Mouse (Mus musculus): ENCODE measurements around the gene Fiz1. TPM values are rescaled to one million over a fixed set of nuclear protein-coding genes. Genes with fewer than 3 reads are reported as not detected.
A peak's percentile ranks its signal among the peaks of the same experiment; 100 is the strongest.
"Not testable (repeated sequence)": the region's sequence is repeated elsewhere in the genome, so short reads cannot be mapped to it uniquely, and the experiment has no call there.

Gene Fiz1
- polyA plus RNA-seq, 1 experiment from 2014 or later, result 41.9 TPM

DNA sequence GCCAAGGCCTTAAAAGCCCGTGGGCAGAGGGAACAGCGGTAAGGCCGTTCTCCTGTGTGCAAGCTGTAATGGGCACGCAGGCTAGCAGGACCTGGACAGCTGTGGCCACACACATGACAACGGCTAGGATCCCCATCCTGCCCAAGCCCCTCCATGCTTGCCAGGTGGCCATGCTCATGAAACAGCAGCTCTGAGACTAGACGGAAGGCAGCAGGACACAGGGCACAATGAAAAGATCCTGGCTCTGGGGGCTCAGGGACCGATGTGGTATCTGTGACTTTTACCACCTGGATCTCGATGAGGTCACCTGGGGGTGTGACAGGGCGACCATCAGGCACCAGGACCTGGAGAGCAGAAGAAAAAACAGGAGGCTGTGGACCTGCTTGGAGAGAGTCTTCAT is 21.6 kb upstream of the Fiz1 start:
- Histone ChIP-seq H3K27ac (no peak overlapping the region), H3K27me3 (no peaks in the 10 kb centered on the region), H3K4me1 (replicated peaks) (peaks cover 22% of the 10 kb centered on the region), H3K4me2 (no peak overlapping the region), H3K9ac (no peak overlapping the region), H3K9me3 (peaks cover 8% of the 10 kb centered on the region), H3K4me3 (no peak overlapping the region), H3K36me3 (peaks cover 55% of the 10 kb centered on the region)
- ATAC-seq (ENCODE audit: low FRiP score), result no peak
- 95% methylated on average over 9 of the region's 9 CpGs for WGBS

DNA sequence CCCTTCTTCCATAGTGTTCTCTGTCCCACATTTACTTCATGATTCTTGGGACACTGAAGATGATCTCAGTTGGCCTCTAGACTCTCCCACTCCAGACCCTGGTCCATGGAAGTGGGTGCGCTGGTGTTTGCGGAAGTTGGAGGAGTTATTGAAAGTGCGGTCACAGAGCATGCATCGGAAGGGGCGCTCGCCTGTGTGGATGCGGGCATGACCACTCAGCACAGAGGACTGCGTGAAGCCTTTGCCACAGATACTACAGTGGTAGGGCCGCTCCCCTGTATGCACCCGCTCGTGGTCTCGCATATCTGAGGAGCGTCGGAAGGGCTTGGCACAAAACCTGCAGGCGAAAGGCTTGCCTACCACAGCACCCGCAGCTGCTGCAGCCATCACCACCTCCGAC is 21.1 kb upstream of the Fiz1 start:
- Histone ChIP-seq H3K4me3 (no peak overlapping the region), H3K9me3 (peaks cover 14% of the 10 kb centered on the region)
- WGBS, result 96% methylated on average over 17 of the region's 17 CpGs

DNA sequence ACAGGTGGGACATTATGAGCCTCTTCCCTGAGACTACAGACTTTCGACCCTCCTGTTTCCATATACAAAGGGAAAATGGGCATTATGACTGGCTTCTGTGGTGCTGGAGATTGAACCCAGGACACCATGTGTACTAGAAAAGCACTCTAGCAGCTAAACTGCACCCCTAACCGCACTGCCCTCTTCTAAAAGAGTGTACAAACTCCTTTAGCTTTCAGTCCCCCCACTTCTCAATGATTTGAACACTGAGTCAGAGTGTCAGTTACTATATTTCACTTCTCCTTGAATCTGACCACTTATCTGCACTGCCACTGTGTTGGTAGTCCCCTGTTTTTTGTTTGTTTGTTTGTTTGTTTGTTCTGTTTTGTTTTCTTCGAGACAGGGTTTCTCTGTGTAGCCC is 19.3 kb upstream of the Fiz1 start, which contains the start of gene 4632433K11Rik:
Gene 4632433K11Rik, plus strand, starts transcription at position 301 of the 400 bp plus-strand sequence.
- H3K4me1 ChIP-seq (replicated peaks), result peaks cover 12% of the 10 kb centered on the region
- ATAC-seq (ENCODE audit: low FRiP score), result no peak
- no peak within 1 kb of the TSS for H3K27ac ChIP-seq
- 92% methylated on average over 3 of the region's 3 CpGs for WGBS
- H3K9me3 ChIP-seq, result peaks cover 26% of the 10 kb centered on the region
- H3K9ac ChIP-seq, result no peak within 1 kb of the TSS
- H3K36me3 ChIP-seq, result peaks cover 78% of the 10 kb centered on the region
- H3K4me3 ChIP-seq, result no peak within 1 kb of the TSS
- no peaks in the 10 kb centered on the region for H3K27me3 ChIP-seq
- H3K4me2 ChIP-seq, result no peak within 1 kb of the TSS

More for the DNA sequence above, 21.1 kb upstream of the Fiz1 start:
- ATAC-seq (ENCODE audit: low FRiP score), result no peak
- Histone ChIP-seq H3K27me3 (no peaks in the 10 kb centered on the region), H3K4me1 (replicated peaks) (peaks cover 22% of the 10 kb centered on the region), H3K4me2 (no peak overlapping the region), H3K27ac (no peak overlapping the region), H3K36me3 (peaks cover 60% of the 10 kb centered on the region), H3K9ac (no peak overlapping the region)

DNA sequence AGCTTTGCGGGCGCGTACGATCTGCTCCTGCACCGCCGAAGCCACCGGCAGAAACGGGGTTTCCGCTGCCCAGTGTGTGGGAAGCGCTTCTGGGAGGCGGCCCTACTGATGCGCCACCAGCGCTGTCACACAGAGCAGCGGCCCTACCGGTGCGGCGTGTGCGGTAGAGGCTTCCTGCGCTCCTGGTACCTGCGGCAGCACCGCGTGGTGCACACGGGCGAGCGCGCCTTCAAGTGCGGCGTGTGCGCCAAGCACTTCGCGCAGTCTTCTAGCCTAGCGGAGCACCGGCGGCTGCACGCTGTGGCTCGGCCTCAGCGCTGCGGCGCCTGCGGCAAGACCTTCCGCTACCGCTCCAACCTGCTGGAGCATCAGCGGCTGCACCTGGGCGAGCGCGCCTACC is 17.0 kb upstream of the Fiz1 start:
- no peaks in the 10 kb centered on the region for H3K4me1 ChIP-seq (replicated peaks)
- 68% methylated on average over 45 of the region's 46 CpGs for WGBS
- peaks cover 96% of the 10 kb centered on the region for H3K36me3 ChIP-seq
- H3K4me2 ChIP-seq, result no peak overlapping the region
- H3K27me3 ChIP-seq, result no peaks in the 10 kb centered on the region
- ATAC-seq (ENCODE audit: low FRiP score), result no peak
- H3K4me3 ChIP-seq, result no peak overlapping the region
- no peak overlapping the region for H3K27ac ChIP-seq
- peaks cover 26% of the 10 kb centered on the region for H3K9me3 ChIP-seq
- no peak overlapping the region for H3K9ac ChIP-seq

DNA sequence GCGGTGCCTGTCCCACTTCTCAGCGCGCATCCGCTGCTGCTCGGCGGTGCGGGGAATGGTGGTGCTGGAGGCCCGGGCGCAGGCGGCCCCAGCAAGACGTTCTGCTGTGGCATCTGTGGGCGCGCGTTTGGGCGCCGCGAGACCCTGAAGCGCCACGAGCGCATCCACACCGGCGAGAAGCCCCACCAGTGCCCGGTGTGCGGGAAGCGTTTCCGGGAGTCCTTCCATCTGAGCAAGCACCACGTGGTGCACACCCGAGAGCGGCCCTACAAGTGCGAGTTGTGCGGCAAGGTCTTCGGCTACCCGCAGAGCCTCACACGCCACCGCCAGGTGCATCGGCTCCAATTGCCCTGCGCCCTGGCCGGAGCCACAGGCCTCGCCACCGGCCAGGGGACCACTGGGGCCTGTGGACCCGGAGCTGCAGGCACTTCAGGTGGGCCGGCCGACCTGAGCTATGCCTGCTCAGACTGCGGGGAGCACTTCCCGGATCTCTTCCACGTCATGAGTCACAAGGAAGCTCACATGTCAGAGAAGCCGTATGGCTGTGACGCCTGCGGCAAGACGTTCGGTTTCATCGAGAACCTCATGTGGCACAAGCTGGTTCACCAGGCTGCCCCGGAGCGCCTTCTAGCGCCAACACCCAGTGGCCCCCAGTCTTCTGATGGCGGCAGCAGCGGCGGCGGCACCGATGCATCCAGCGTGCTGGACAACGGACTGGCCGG is 16.2 kb upstream of the Fiz1 start:
- ATAC-seq (ENCODE audit: low FRiP score), result no peak
- Histone ChIP-seq H3K9ac (no peak overlapping the region), H3K4me2 (no peak overlapping the region), H3K4me3 (no peak overlapping the region; the same call in 1 of the 2 replicates), H3K9me3 (peaks cover 26% of the 10 kb centered on the region), H3K36me3 (peaks cover 95% of the 10 kb centered on the region), H3K27ac (no peak overlapping the region), H3K27me3 (no peaks in the 10 kb centered on the region), H3K4me1 (replicated peaks) (no peaks in the 10 kb centered on the region)
- WGBS, result 79% methylated on average over 63 of the region's 63 CpGs

DNA sequence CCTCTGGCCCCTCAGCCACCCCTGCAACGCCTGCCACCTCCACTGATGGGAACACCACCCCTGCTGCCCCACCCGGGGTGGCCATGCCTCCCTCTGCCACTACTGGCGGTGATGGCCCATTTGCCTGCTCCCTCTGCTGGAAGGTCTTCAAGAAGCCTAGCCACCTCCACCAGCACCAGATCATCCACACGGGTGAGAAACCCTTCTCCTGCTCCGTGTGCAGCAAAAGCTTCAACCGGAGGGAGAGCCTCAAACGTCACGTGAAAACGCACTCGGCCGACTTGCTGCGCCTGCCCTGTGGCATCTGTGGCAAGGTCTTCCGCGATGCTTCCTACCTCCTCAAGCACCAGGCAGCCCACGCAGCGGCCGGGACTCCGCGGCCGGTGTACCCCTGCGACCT is 15.4 kb upstream of the Fiz1 start:
- Histone ChIP-seq H3K27me3 (no peaks in the 10 kb centered on the region), H3K36me3 (peaks cover 88% of the 10 kb centered on the region), H3K27ac (no peak overlapping the region), H3K4me3 (no peak overlapping the region), H3K4me2 (no peak overlapping the region), H3K9ac (no peak overlapping the region), H3K9me3 (peaks cover 26% of the 10 kb centered on the region), H3K4me1 (replicated peaks) (no peaks in the 10 kb centered on the region)
- ATAC-seq (ENCODE audit: low FRiP score), result no peak
- 90% methylated on average over 21 of the region's 21 CpGs for WGBS

DNA sequence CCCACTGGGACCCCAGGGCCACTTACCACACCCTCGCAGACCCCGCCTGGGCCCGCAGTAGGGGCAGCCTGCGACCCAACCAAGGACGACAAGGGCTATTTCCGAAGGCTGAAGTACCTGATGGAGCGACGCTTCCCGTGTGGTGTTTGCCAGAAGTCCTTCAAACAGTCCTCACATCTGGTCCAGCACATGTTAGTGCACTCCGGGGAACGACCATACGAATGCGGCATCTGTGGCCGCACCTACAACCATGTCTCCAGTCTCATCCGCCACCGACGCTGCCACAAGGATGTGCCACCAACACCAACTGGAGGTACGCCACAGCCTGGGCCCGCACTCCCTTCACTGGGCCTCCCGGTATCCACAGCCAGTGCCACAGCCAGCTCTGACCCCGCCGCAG is 15.0 kb upstream of the Fiz1 start:
- Histone ChIP-seq H3K27ac (no peak overlapping the region), H3K36me3 (peaks cover 88% of the 10 kb centered on the region), H3K9ac (no peak overlapping the region), H3K4me2 (no peak overlapping the region), H3K27me3 (no peaks in the 10 kb centered on the region), H3K4me3 (no peak overlapping the region), H3K9me3 (peaks cover 26% of the 10 kb centered on the region), H3K4me1 (replicated peaks) (no peaks in the 10 kb centered on the region)
- ATAC-seq (ENCODE audit: low FRiP score), result no peak
- 94% methylated on average over 22 of the region's 22 CpGs for WGBS

DNA sequence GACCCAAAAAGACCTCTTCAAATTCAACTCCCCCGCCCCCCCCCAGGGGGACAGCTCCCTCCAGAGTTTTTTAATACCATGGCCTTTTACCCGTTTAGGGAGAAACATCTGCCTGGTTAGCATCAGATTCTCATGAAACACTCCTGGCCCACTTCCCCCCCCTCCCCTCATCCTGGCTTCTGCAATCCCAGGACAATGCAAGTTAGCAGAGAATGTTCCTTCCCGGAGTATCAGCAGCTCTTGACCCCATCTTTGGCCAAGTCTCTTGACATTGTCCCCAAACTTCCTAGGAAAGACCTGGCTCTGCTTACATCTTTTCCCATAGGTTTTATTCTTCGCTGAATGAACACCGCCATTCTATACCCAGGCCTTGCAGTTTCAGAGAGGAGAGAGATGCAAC is 6.7 kb upstream of the Fiz1 start:
- Histone ChIP-seq H3K4me2 (peak overlapping the region; percentile 88), H3K36me3 (peaks cover 44% of the 10 kb centered on the region), H3K9ac (peak overlapping the region; percentile 98), H3K27me3 (no peaks in the 10 kb centered on the region), H3K4me1 (replicated peaks) (peaks cover 21% of the 10 kb centered on the region), H3K27ac (peak overlapping the region; percentile 95), H3K4me3 (peak overlapping the region; percentile 79), H3K9me3 (no peaks in the 10 kb centered on the region)
- no peak for ATAC-seq (ENCODE audit: low FRiP score)
- WGBS, result 55% methylated on average over 5 of the region's 5 CpGs

DNA sequence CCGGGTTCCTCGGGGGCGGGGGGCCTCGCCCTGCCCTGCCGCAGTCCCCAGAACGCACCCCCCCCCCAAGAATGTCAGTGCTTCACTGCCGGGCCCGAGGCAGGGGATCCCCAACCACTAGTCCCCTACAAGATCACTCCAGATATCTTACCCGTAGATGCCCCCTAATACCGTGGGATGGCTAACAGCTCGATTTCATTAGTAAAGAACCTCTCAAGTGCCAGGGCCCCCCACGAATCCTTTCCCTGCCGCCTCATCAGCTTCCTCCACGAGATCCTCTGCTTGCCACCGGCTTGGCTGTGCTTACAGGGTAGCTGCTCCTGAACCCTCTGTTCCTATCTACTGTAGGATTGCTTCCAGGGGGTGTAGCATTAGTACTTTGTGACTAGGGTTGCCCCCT is 6.2 kb upstream of the Fiz1 start:
- peak; percentile 5 for ATAC-seq (ENCODE audit: low FRiP score)
- Histone ChIP-seq H3K4me3 (peak overlapping the region; percentile 79), H3K27me3 (no peaks in the 10 kb centered on the region), H3K4me2 (peak overlapping the region; percentile 88), H3K9me3 (no peaks in the 10 kb centered on the region), H3K9ac (peak overlapping the region; percentile 98), H3K4me1 (replicated peaks) (peaks cover 27% of the 10 kb centered on the region), H3K27ac (peak overlapping the region; percentile 95), H3K36me3 (peaks cover 40% of the 10 kb centered on the region)
- WGBS, result 1% methylated on average over 15 of the region's 15 CpGs

DNA sequence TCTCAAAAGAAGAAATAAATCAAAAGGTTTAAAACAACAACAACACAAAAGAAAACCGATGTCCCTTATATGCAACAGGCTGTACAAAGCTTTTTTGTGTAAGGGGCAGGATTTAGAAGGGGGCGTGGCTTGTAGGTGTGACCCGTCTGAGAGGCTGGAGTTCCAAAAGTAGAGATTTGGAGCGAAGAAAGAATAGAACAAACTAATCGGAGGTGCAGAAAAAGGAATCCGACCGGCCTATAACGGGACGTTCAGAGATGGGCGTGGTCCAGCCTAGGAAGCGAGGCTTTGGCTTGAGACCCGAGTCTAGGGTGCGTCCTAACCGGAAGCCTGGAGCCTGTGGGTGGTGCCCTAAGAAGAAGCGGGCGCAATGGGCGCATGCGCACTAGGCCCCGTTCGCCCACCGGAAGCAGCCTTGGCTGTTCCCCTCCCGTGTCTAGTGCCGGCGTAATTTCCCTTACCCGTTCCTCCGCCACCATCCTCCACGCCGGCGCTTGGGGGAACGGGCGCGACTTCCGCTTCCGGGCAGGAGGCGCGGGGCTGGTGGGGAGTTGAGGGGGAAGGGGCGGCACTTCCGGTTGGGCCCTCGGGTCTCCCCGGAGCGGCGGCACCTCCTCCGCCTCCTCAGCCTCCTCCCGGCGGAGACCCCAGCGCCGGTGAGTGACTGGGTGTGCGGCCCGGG is 5.6 kb upstream of the Fiz1 start, which contains the start of the genes Zfp865 and Ccdc106:
Gene Zfp865, plus strand, starts transcription at position 377 of the 682 bp plus-strand sequence.
Gene Ccdc106, plus strand, starts transcription at position 554 of the 682 bp plus-strand sequence.
- Histone ChIP-seq H3K36me3 (peaks cover 40% of the 10 kb centered on the region), H3K27ac (peak within 1 kb of the TSS; percentile 95), H3K4me2 (peak within 1 kb of the TSS; percentile 88), H3K9me3 (no peaks in the 10 kb centered on the region), H3K27me3 (no peaks in the 10 kb centered on the region), H3K9ac (peak within 1 kb of the TSS; percentile 98), H3K4me1 (replicated peaks) (peaks cover 27% of the 10 kb centered on the region), H3K4me3 (peak within 1 kb of the TSS; percentile 79)
- under 1% methylated on average over 48 of the region's 49 CpGs for WGBS
- peak; percentile 93 for ATAC-seq (ENCODE audit: low FRiP score)

DNA sequence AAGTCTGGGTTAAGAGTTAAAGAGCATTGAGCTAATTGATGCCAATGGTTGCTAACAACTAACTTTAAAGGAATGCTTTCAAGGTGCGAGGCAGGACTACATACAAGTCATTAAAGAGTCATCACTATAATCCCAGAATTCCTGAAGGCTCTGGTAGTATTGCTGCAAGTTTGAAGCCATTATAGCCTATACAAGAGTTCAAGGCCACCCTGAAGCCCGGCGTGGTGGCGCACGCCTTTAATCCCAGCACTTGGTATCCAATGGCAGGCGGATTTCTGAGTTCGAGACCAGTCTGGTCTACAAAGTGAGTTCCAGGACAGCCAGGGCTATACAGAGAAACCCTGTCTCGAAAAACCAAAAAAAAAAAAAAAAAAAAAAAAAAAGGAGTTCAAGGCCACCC is 5.1 kb upstream of the Fiz1 start:
- H3K4me1 ChIP-seq (replicated peaks), result peaks cover 27% of the 10 kb centered on the region
- ATAC-seq (ENCODE audit: low FRiP score); H3K9me3 ChIP-seq; H3K9ac ChIP-seq; H3K27me3 ChIP-seq: not testable (repeated sequence)
- peak overlapping the region; percentile 88 for H3K4me2 ChIP-seq
- peak overlapping the region; percentile 95 for H3K27ac ChIP-seq
- 28% methylated on average over 8 of the region's 8 CpGs for WGBS
- peak overlapping the region; percentile 79 for H3K4me3 ChIP-seq
- peaks cover 36% of the 10 kb centered on the region for H3K36me3 ChIP-seq

DNA sequence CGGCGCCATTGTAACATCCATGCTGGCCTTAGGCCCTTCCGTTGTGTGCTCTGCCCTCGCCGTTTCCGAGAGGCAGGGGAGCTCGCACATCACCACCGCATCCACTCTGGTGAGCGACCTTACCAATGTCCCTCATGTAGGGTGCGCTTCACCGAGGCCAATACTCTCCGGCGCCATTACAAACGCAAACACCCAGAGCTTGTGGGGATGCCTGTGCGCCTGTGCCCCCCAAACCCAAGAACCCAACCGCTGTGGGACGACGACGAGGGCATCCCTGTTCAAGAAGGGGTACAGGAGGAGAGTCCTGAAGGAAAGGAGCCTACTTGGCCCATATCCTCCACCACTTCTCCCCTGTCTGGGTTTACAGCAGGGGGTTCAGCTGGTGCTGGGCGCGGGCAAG is 3.4 kb upstream of the Fiz1 start:
- Histone ChIP-seq H3K4me2 (no peak overlapping the region), H3K36me3 (peaks cover 20% of the 10 kb centered on the region), H3K27ac (no peak overlapping the region), H3K4me3 (no peak overlapping the region), H3K27me3 (no peaks in the 10 kb centered on the region), H3K9me3 (no peaks in the 10 kb centered on the region), H3K9ac (no peak overlapping the region), H3K4me1 (replicated peaks) (peaks cover 33% of the 10 kb centered on the region)
- no peak for ATAC-seq (ENCODE audit: low FRiP score)
- WGBS, result 98% methylated on average over 21 of the region's 21 CpGs
